Mouse (Mus musculus): ENCODE measurements around the gene Pdcd1lg2.

The Pdcd1lg2 gene

GRCm38 (mm10) chr19:29372138-29372537 is 38.6 kb upstream of the Pdcd1lg2 start:
- no peak for TF ChIP-seq GATA4 (IDR thresholded peaks at IDR 0.05; ENCODE audit: insufficient replicate concordance, low read length)

- TF ChIP-seq GATA4 (IDR thresholded peaks at IDR 0.05; ENCODE audit: insufficient replicate concordance, low read length) = no peak
These were observed 38.1 kb upstream of the Pdcd1lg2 start for GRCm38 (mm10) chr19:29372621-29373020.

GRCm38 (mm10) chr19:29373438-29373837 is 37.3 kb upstream of the Pdcd1lg2 start:
- no peak for TF ChIP-seq GATA4 (IDR thresholded peaks at IDR 0.05; ENCODE audit: insufficient replicate concordance, low read length)

- TF ChIP-seq GATA4 (IDR thresholded peaks at IDR 0.05; ENCODE audit: insufficient replicate concordance, low read length) = no peak
These were observed 35.8 kb upstream of the Pdcd1lg2 start for GRCm38 (mm10) chr19:29374947-29375346.

- TF ChIP-seq GATA4 (IDR thresholded peaks at IDR 0.05; ENCODE audit: insufficient replicate concordance, low read length) = no peak
These were observed 34.3 kb upstream of the Pdcd1lg2 start for GRCm38 (mm10) chr19:29376382-29376781.

DNA sequence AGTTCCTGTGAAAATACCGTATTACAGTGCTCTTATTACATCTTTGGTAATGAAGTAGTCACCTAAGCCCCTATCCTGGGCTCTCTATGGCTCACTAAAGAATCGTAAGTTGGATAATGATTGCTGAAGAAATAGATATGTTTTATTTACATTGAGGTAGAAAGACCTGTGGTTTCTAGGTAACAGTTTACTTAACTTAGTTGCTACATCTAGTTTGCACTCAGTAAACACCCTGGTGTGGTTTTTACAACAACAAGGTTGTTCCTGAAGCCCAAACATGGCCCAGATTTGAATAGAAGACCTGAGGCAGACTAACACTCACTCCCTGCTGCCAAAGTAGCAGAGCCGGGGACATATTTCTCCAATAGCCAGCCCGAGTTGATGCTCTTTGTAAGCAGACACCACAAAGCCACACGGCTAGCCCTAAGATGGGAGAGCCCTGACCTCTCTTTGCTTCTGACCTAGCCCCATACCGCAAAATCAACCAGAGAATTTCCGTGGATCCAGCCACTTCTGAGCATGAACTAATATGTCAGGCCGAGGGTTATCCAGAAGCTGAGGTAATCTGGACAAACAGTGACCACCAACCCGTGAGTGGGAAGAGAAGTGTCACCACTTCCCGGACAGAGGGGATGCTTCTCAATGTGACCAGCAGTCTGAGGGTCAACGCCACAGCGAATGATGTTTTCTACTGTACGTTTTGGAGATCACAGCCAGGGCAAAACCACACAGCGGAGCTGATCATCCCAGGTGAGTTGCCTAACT is 30.7 kb upstream of the Pdcd1lg2 start:
- TF ChIP-seq GATA4 (IDR thresholded peaks at IDR 0.05; ENCODE audit: insufficient replicate concordance, low read length) = no peak

- TF ChIP-seq GATA4 (IDR thresholded peaks at IDR 0.05; ENCODE audit: insufficient replicate concordance, low read length) = no peak
These were observed 27.4 kb upstream of the Pdcd1lg2 start for GRCm38 (mm10) chr19:29383368-29383767.

GRCm38 (mm10) chr19:29384412-29384811 is 26.3 kb upstream of the Pdcd1lg2 start:
- no peak for TF ChIP-seq GATA4 (IDR thresholded peaks at IDR 0.05; ENCODE audit: insufficient replicate concordance, low read length)

DNA sequence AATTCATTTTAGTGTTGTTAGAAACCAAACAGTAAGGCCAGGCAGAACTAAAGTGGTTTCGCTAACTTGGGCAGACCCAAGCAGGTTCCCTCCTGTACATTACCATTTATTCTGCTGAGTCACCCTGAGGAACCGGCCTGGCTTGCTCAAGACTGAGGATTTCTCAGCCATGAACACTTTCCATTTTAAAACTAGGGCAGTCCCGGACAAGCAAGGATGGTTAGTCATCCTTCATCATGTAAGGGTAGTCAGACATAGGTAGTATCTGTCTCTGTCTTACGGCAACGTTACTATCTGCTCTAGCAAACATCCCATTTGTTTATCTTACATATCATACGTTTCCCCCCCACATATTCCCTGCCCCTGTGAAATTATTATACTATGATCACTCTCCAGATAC is 25.7 kb upstream of the Pdcd1lg2 start:
- no peak for TF ChIP-seq GATA4 (IDR thresholded peaks at IDR 0.05; ENCODE audit: insufficient replicate concordance, low read length)

- no peak for TF ChIP-seq GATA4 (IDR thresholded peaks at IDR 0.05; ENCODE audit: insufficient replicate concordance, low read length)
These were observed 24.9 kb upstream of the Pdcd1lg2 start for GRCm38 (mm10) chr19:29385822-29386221.

DNA sequence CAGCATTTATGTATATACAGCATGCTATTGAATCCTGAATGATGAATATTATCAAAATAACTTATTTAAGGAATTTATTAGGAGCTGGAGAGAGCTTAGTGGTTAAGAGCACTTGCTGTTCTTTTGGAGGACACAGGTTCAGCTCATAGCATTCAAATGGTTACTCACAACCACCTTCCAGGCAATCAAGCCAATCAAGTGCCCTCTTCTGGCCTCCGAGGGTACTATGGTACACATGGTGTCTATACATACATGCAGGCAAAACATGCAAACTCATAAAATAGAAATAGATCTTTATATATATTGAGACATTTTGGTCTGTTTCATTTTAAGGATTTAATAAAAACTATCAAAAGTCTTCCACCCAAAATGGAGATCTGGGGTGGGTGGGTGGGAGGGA is 21.9 kb upstream of the Pdcd1lg2 start:
- no peak for TF ChIP-seq GATA4 (IDR thresholded peaks at IDR 0.05; ENCODE audit: insufficient replicate concordance, low read length)

- no peak for TF ChIP-seq GATA4 (IDR thresholded peaks at IDR 0.05; ENCODE audit: insufficient replicate concordance, low read length)
These were observed 20.2 kb upstream of the Pdcd1lg2 start for GRCm38 (mm10) chr19:29390483-29390882.

DNA sequence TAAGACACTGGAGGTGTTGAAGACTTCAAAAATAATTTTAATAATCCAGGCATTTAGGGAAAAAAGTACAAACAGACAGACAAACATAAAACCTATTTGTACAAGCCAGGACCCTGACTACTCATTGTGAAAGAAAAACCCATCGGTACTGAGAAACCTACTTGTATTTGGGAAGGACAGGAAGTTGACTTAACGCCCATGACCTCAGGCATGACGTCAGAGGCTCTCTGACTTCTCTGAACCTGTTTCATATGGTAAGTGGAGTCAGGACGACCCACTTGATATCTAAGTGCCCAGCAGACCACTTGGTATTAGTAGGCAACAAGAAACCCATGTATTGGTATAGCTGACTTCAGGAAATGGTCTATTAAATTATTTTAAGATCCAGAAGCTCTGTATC is 19.4 kb upstream of the Pdcd1lg2 start:
- no peak for TF ChIP-seq GATA4 (IDR thresholded peaks at IDR 0.05; ENCODE audit: insufficient replicate concordance, low read length)

- TF ChIP-seq GATA4 (IDR thresholded peaks at IDR 0.05; ENCODE audit: insufficient replicate concordance, low read length) = no peak
These were observed 17.4 kb upstream of the Pdcd1lg2 start for GRCm38 (mm10) chr19:29393333-29393732.

DNA sequence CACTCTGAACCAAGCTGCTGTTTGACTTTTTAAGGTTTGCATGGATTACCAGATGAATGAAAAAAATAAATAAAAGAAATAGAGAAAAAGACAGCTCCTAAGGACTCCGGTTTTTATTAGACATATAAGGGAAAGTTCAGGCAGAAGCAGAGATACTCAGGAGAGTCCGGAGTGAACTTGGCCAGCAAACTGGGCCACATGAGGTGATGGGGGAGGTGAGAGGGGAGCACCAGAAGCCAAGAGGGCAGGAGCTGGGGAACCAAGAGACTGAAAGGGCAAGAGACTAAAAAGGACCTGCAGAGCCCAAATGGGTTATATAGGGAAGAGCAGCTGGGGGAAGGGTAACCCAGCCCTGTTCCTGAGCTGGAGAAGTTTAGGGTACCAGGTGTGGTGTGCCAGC is 16.0 kb upstream of the Pdcd1lg2 start:
- no peak for TF ChIP-seq GATA4 (IDR thresholded peaks at IDR 0.05; ENCODE audit: insufficient replicate concordance, low read length)

- peak; percentile 63 for TF ChIP-seq GATA4 (IDR thresholded peaks at IDR 0.05; ENCODE audit: insufficient replicate concordance, low read length)
These were observed 14.4 kb upstream of the Pdcd1lg2 start for GRCm38 (mm10) chr19:29396353-29396752.

DNA sequence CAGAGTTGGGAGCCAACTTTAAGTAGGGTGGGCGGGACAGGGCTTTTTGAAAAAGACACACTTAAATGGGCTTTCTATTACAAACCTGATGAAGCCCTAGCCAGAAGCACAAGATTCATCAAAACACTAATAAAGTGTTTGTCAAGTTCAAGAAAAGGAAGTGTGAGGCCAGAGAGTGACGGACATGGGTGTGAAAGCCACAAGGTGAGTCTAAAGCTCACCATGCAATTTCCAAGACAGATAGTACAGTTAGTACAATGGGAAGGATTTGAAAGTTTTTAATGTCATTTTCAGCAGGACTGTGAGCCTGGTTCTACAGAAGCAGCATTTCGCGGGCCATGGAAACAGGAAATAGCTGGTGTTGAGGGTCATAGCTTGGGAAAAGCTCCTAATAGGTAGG is 10.9 kb upstream of the Pdcd1lg2 start:
- TF ChIP-seq GATA4 (IDR thresholded peaks at IDR 0.05; ENCODE audit: insufficient replicate concordance, low read length) = no peak
